Mouse (Mus musculus): ENCODE results near the gene Rpp40.
A peak's percentile ranks its signal among the peaks of the same experiment; 100 is the strongest.

The Rpp40 gene

GRCm38 (mm10) chr13:35905879-35906481 lies at the start of gene Rpp40:
Rpp40 (minus strand) TSS chr13:35906359.
- DNase-seq (ENCODE audit: low spot score): peak; percentile 90

DNA sequence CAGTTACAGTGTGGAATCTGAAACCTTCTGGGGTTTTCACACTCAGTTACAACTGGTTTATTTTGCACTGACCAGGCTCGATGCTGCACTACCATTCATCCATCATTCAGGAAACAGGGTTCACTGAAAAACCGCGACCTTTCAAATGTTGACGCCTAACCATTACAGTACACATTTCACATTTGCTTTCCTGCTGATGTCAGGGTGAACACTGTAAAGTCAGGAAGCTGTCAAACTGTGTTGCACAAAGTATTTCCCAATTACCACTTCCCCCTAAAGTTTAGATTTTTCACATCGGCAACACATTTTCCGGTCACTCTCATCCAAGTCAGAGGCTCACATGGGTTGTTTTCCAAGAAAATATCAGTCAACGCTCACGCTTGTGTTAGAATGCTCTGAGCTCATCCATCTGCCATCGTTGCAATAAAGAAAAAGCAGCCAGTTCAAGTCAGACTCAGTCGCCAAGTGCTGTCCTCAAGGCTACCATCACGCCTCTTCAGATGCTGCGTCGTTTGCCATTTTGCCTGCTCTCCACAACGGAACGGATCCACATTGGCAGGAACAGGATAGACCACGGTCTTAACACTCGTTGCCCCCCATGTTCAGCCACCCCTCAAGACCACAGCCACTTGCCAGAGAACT lies 43.8 kb upstream of the Rpp40 start:
- DNase-seq (ENCODE audit: low spot score): no peak

DNA sequence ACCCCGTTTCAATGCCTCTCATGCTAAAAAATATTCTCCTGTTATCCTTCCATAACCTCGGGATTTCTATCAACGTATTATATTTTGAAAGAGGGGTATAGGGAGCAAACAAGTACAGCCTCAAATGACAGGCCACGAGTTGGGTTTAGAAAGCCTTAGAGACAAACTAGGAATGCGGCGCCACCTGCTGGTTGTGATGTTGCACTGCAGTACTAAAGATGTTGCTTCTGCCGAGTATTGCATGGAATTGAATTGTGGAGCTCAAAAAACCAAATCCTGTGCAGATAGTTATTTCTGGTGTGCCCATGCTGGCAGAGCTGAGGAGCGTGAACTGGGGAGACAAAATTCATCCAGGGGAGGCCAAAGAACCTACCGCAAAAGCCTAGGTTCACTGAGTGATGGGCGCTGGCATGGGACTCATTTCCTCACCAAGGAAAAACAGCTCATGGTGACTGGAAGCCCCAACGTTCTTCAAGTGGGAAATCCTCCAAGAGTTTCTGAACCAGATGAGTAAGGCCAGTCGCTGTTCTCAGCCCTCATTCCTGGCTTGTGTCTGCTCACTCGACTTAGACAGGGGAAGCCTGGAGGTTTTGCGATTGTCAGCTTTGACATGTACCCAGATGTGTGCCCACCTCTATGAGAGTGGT lies 41.3 kb upstream of the Rpp40 start:
- DNase-seq (ENCODE audit: low spot score): peak; percentile 77

- no peak for DNase-seq (ENCODE audit: low spot score)
Observed at GRCm38 (mm10) chr13:35946659-35947353, 40.6 kb upstream of the Rpp40 start.

GRCm38 (mm10) chr13:35940934-35941333 lies 34.8 kb upstream of the Rpp40 start:
- DNase-seq (ENCODE audit: low spot score): no peak

DNA sequence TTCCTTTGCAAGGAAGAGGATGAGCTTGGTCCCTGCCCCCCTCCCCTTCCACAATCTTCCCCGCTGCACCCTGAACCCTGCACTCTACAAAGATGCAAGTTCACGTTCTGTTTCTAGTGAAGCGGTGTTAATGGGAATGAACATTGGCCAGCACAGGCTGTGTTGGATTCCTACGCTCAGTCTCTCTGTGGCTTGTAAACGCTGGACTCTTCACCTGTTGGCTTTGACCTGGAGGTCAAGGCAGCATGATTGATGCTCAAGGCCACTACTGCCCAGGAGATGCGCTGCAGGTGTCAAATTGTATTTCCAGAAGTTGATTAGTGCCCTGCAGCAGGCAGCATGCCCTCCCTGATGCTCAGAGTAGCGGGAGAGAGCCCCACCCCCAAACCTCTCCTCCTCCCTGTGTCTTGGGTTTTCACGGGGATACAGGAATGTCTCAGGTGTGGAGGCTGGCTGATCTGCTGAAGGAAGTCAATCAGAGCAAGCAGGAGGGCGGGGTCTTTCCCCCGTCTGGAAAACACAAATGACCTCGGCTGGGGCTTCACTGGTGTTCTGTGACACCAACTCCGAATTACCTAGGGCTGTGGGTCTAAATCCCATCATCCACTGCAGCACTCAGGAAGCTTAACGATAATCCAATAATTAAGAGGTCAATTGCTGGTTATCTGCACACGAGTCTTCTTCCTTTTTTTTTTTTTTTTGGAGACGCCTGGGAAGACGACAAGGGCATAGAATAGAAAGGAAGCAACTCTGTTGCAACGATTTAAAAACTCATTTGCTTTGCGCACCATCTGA lies 33.9 kb upstream of the Rpp40 start:
- no peak for DNase-seq (ENCODE audit: low spot score)

DNA sequence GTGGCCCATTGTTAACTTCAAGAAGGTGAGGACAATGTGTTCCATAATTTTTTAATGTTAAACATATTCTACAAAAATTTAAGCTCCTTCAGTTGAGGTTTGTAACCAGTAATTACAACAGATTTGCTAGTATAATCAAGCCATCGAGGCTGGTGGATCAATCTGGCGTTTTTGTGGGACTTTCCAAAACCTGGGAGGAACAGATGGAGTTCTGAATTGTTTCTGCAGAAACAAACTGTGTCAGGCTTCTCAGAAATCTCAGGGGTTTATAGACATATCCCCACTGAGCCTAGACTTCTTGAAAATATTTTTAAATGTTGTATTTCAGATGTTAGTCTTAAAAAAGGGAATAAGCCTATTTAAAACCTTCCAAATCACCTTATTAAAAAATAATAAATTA lies 31.8 kb upstream of the Rpp40 start:
- no peak for DNase-seq (ENCODE audit: low spot score)

- DNase-seq (ENCODE audit: low spot score): no peak
Observed at GRCm38 (mm10) chr13:35911476-35911875, 5.3 kb upstream of the Rpp40 start.

- no peak for DNase-seq (ENCODE audit: low spot score)
Observed at GRCm38 (mm10) chr13:35905378-35905777, 781 bp downstream of the Rpp40 start.

DNA sequence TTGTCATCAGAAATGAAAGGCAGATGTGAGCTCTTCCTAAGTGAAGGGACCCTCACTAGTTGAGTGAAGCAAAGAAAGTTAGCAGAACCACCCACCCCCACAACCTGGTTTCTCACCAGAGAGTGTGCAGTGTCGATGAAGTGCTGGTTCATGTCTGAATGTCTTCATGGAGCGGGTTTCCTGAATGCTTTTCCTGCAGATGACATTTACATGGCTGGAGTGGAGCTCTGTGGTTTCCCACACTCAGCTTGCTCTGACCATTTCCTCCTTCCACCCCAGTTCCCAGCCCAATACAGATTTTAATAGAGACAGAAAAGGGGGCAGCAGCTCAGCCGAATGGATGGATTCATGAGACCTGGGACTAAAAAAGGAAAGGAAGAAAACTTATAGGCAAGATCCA lies 13.3 kb downstream of the Rpp40 start:
- no peak for DNase-seq (ENCODE audit: low spot score)

- peak; percentile 44 for DNase-seq (ENCODE audit: low spot score)
Observed at GRCm38 (mm10) chr13:35886121-35886725, 19.9 kb downstream of the Rpp40 start.

DNA sequence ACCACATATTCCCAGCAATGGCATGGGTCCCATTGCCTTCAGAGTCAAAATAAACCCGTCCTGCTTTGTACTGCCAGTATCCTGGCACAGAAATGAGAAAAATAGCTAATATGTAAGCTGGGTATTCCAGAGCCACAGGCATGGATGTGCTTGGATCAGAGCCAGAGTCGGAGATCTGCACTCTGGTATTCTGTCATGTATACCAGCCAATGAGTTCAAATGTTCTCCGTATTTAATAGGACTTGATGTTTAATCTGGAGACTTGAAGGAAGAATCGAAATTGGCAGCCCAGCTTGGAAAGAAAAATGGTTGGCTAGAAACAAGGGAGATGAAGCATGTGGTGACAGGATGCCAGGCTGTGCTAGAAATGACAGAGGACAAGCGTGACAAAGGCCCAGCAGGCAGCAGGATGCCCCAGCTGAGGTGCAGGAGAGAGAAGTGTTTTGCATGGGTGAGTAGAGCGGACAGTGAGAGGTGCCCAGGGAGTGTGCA lies 25.6 kb downstream of the Rpp40 start:
- no peak for DNase-seq (ENCODE audit: low spot score)

- DNase-seq (ENCODE audit: low spot score): no peak
Observed at GRCm38 (mm10) chr13:35879519-35879918, 26.6 kb downstream of the Rpp40 start.

DNA sequence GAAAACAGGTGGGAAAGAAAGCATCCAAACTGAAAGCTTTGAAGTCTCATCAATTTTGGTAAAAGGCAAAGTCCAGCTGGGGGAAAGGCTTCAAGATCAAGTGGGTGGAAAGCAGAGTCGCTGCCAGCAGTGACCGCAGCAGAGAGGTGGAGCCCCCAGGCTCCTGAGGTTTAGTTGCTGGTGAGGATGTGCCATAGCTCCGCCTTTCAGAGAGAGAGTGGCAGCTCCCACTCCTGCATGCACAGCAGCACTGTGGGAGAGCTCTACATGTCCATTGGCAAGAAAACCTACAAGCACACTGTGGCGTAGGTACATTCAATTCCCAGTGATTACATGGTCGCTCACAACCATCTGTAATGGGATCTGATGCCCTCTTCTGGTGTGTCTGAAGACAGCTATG lies 27.1 kb downstream of the Rpp40 start:
- no peak for DNase-seq (ENCODE audit: low spot score)

DNA sequence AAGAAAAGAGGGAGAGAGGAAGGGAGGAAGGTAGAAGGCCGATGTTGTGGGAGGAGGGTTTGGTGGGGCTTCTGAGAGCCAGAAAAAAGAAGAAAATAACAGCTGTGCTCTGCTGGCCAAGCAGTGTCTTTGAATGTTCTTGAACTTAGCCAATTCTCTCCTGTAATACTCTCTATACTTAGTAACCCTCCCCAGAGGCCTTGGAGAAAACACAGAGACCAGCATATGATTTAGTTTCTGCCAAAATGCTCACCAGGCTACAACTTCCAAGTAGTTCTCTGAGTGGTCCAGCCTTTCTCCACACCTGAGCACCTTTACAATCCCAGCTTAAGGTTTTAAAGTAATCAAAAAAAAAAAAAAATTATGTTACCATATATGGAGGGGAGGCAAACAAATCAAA lies 27.9 kb downstream of the Rpp40 start:
- no peak for DNase-seq (ENCODE audit: low spot score)

DNA sequence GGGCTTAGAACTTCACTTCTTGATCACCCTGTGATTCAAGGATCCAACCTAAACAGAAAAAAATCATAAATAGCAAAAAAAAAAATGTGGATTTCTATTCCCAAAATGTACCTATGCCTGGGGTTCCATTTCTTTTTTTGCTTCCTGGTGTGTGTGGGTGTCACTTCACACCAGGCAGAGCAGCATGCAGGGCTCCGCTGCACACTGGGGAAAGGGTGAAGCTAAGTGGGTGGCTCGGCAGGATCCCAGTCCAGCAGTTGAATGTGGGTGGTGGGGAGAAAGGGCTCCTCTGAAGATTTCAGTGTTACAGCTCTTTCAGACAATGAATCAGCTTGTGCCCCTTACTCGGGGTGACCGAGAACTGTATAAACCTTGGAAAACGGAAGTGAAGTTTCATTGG lies 30.8 kb downstream of the Rpp40 start:
- no peak for DNase-seq (ENCODE audit: low spot score)

DNA sequence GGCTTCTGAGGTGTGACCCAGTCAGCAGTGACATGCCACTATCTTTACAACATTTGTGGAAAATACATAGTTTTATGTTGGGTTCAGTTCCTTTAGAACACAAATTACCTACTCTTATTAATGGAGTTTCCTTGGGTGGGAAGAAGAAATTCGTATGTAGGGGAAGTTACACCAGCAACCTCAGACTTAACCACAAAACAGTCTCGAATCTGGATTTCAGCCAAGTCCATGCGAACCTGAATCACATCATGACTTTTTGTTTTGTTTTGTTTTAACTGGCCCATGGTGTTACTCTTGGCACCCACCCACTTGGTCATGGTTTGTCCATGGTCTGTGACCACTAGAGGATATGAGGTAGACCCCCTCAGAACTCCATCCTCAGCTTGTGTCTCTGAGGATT lies 35.1 kb downstream of the Rpp40 start:
- DNase-seq (ENCODE audit: low spot score): no peak

DNA sequence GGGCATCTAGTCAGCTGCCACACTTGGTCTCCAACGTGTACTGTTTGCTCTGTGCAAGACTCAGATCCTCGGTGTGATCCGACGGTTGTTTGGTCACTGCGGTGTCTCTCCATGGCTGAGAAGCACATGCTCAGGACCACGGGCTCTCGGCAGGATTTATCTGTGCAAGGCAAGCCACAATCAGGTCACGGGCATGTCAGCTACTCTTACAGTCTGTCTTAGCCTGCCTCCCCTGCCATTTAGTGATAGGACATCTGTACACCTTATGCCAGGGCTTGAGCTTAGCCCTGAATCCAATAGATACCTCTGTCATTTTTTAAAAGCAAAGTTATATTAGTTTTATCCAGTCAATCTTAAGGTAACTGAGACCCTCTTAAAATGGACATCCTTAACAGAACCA lies 35.5 kb downstream of the Rpp40 start:
- DNase-seq (ENCODE audit: low spot score): no peak

DNA sequence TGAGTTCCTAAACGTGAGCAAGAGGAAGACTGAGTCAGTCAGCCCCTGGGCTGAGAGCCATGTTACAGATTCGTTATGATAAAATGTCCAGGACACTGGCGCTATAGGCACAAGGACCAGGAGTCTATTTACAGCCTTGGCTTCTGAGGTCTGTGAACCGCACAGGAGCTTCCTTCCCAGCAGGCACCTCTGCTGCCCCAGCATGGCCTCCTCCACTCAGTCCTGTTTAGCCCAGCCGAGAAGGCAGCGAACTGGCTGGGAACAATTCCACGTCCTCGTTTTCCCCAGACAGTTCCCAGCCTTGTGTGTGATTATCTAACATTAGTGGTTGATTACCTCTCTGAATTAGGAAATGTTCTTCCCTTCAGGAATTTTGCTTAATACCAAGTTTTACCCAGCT lies 45.2 kb downstream of the Rpp40 start:
- DNase-seq (ENCODE audit: low spot score): no peak

- DNase-seq (ENCODE audit: low spot score): no peak
Observed at GRCm38 (mm10) chr13:35857486-35857885, 48.7 kb downstream of the Rpp40 start.

GRCm38 (mm10) chr13:35852851-35853575 lies 53.1 kb downstream of the Rpp40 start:
- no peak for DNase-seq (ENCODE audit: low spot score)

Data from urinary bladder, postnatal 14 days (tissue).